Mouse (Mus musculus): ENCODE data around the gene Rnf34. TPM values are rescaled to one million over a fixed set of nuclear protein-coding genes. Genes with fewer than 3 reads are reported as not detected.

The Rnf34 gene
- total RNA-seq (2023): 10 to 100 TPM; 32.6 to 35.1 TPM

GRCm38 (mm10) chr5:122849521-122850318 lies at the start of gene Rnf34:
Gene Rnf34, plus strand, starts transcription at chr5:122850048.

GRCm38 (mm10) chr5:122820777-122821523 lies 28.9 kb upstream of the Rnf34 start, which contains the start of gene Anapc5:
Gene Anapc5, minus strand, starts transcription at chr5:122821339.

Other genes starting within 250 kb of the Rnf34 start
- 1 to 10 TPM; 3.0 to 6.2 TPM for gene Ift81, start 235.5 kb upstream of the Rnf34 start, total RNA-seq (2023)
- 1 to 10 TPM; 1.8 to 2.5 TPM for gene P2rx7, start 206.1 kb upstream of the Rnf34 start, total RNA-seq (2023)
- gene P2rx4, start 142.5 kb upstream of the Rnf34 start, total RNA-seq (2023): 10 to 100 TPM; 91.9 to 95.2 TPM
- gene Camkk2, start 70.6 kb upstream of the Rnf34 start, total RNA-seq (2023): 10 to 100 TPM; 51.7 to 63.2 TPM
- 100 to 1,000 TPM; 220 to 236 TPM for gene Anapc5, start 28.7 kb upstream of the Rnf34 start, total RNA-seq (2023)
- gene Kdm2b, start 139.8 kb downstream of the Rnf34 start, total RNA-seq (2023): 10 to 100 TPM; 66.6 to 71.2 TPM
- gene Orai1, start 165.0 kb downstream of the Rnf34 start, total RNA-seq (2023): 10 to 100 TPM; 38.4 to 44.8 TPM
- not detected for gene Morn3, start 197.0 kb downstream of the Rnf34 start, total RNA-seq (2023)
- 1 to 10 TPM; 5.9 to 8.0 TPM for gene Tmem120b, start 218.4 kb downstream of the Rnf34 start, total RNA-seq (2023)

Measured in B cell, adult 67 days (primary cell).